Mouse (Mus musculus) CH12.LX (cell line): ENCODE results near the gene Foxe1. TPM values are rescaled to one million over a fixed set of nuclear protein-coding genes. Genes with fewer than 3 reads are reported as not detected.

Experiments
- DNase-seq: peaks from one replicate; pipeline ENCODE4 v3.0.0-alpha.2; 2013; ENCODE audit errors: extremely low read depth
- H3K27ac ChIP-seq: 2 replicates; pipeline ENCODE4 v1.5.1; 2012; ENCODE audit warnings: low read depth, mild to moderate bottlenecking, control low read depth, moderate library complexity; ENCODE audit not compliant: insufficient read depth
- H3K27me3 ChIP-seq: replicated peaks from 2 replicates; pipeline ENCODE3; 2012; ENCODE audit warnings: inconsistent platforms
- H3K36me3 ChIP-seq, 2 experiments: replicated peaks in 1 of 2; 2 replicates each; pipeline versions ENCODE3 to v1.6.1; 2012; ENCODE audit warnings: inconsistent platforms in 1 of 2, low read length in 1 of 2, mild to moderate bottlenecking in 1 of 2, mixed read lengths in 1 of 2, moderate library complexity in 1 of 2; ENCODE audit not compliant: control insufficient read depth in 1 of 2, insufficient read depth in 1 of 2
- H3K4me1 ChIP-seq, 2 experiments: 2 replicates each; pipeline ENCODE4 v1.6.1; 2012; ENCODE audit warnings: inconsistent platforms in 1 of 2, moderate library complexity in 1 of 2; ENCODE audit not compliant: insufficient read depth in 2 of 2, control insufficient read depth in 1 of 2
- H3K4me2 ChIP-seq: 2 replicates; pipeline ENCODE4 v1.6.1; 2012; ENCODE audit warnings: low read depth, mild to moderate bottlenecking, control low read depth; ENCODE audit not compliant: poor library complexity, insufficient read depth, severe bottlenecking
- H3K4me3 ChIP-seq, 3 experiments: fragments of 150-350 bp in 1 of 3; sonication (generic) in 1 of 3; replicated peaks in 1 of 3; 2 replicates each; pipeline versions ENCODE3 to v1.5.1; 2011 to 2012; ENCODE audit warnings: low read depth in 2 of 3, low read length in 2 of 3, mild to moderate bottlenecking in 2 of 3, moderate library complexity in 2 of 3, control low read depth in 1 of 3, improper control_type of control experiment in 1 of 3, inconsistent platforms in 1 of 3, mixed read lengths in 1 of 3; ENCODE audit not compliant: poor library complexity in 1 of 3
- H3K79me2 ChIP-seq: replicated peaks from 2 replicates; pipeline ENCODE4 v1.6.1; 2012; ENCODE audit warnings: mild to moderate bottlenecking, moderate library complexity; ENCODE audit not compliant: control insufficient read depth, poor library complexity, insufficient read depth, severe bottlenecking; ENCODE audit errors: extremely low read depth
- H3K9ac ChIP-seq: 2 replicates; pipeline ENCODE4 v1.6.1; 2012; ENCODE audit warnings: low read depth, mild to moderate bottlenecking, control low read depth, moderate library complexity; ENCODE audit not compliant: insufficient read depth
- H3K9me3 ChIP-seq: replicated peaks from 2 replicates; pipeline ENCODE3; 2012; ENCODE audit warnings: low read length, inconsistent platforms, mixed read lengths
- BHLHE40 ChIP-seq: IDR thresholded peaks from 2 replicates; pipeline ENCODE4 v1.6.1; 2011; ENCODE audit warnings: mild to moderate bottlenecking, low read depth, low read length, improper control_type of control experiment
- CHD2 ChIP-seq: IDR thresholded peaks from 2 replicates; pipeline ENCODE4 v1.6.1; 2011; ENCODE audit warnings: low read length, improper control_type of control experiment
- E2F4 ChIP-seq: IDR thresholded peaks from 2 replicates; pipeline ENCODE4 v1.6.1; 2011; ENCODE audit warnings: low read depth, low read length, improper control_type of control experiment; ENCODE audit not compliant: insufficient replicate concordance
- ELF1 ChIP-seq: IDR thresholded peaks from 2 replicates; pipeline ENCODE4 v1.6.1; 2014; ENCODE audit warnings: low read depth, mild to moderate bottlenecking, inconsistent platforms, low read length, improper control_type of control experiment
- EP300 ChIP-seq: IDR thresholded peaks from 2 replicates; pipeline ENCODE4 v1.6.1; 2011; ENCODE audit warnings: low read length, improper control_type of control experiment
- IRF4 ChIP-seq: IDR thresholded peaks from 2 replicates; pipeline ENCODE4 v1.6.1; 2014; ENCODE audit warnings: low read depth, mild to moderate bottlenecking, inconsistent platforms, low read length, improper control_type of control experiment
- JUN ChIP-seq: IDR thresholded peaks from 2 replicates; pipeline ENCODE4 v1.6.1; 2011; ENCODE audit warnings: low read depth, mild to moderate bottlenecking, low read length, improper control_type of control experiment, moderate library complexity; ENCODE audit not compliant: insufficient read depth
- JUND ChIP-seq: conservative IDR thresholded peaks from 2 replicates; pipeline ENCODE4 v1.6.1; 2011; ENCODE audit warnings: low read depth, low read length, improper control_type of control experiment
- KAT2A ChIP-seq: IDR thresholded peaks from 2 replicates; pipeline ENCODE4 v1.6.1; 2012; ENCODE audit warnings: low read length, improper control_type of control experiment, inconsistent platforms; ENCODE audit not compliant: insufficient replicate concordance
- MAFK ChIP-seq: IDR thresholded peaks from 2 replicates; pipeline ENCODE4 v1.6.1; 2011; ENCODE audit warnings: low read length, improper control_type of control experiment; ENCODE audit not compliant: insufficient replicate concordance
- MAX ChIP-seq: IDR thresholded peaks from 2 replicates; pipeline ENCODE4 v1.6.1; 2011; ENCODE audit warnings: low read length, improper control_type of control experiment
- MXI1 ChIP-seq: IDR thresholded peaks from 2 replicates; pipeline ENCODE4 v1.6.1; 2011; ENCODE audit warnings: mild to moderate bottlenecking, low read depth, low read length, improper control_type of control experiment
- MYC ChIP-seq: IDR thresholded peaks from 2 replicates; pipeline ENCODE4 v1.6.1; 2011; ENCODE audit warnings: low read depth, mild to moderate bottlenecking, improper control_type of control experiment, low read length
- NELFE ChIP-seq: IDR thresholded peaks from 2 replicates; pipeline ENCODE4 v1.6.1; 2011; ENCODE audit warnings: low read depth, low read length, improper control_type of control experiment
- NRF1 ChIP-seq: IDR thresholded peaks from 2 replicates; pipeline ENCODE4 v1.6.1; 2014; ENCODE audit warnings: low read depth, mild to moderate bottlenecking, inconsistent platforms, low read length, improper control_type of control experiment, moderate library complexity
- PAX5 ChIP-seq: IDR thresholded peaks from 2 replicates; pipeline ENCODE4 v1.6.1; 2012; ENCODE audit warnings: low read length, inconsistent platforms, mixed read lengths
- POLR2A ChIP-seq: IDR thresholded peaks from 2 replicates; pipeline ENCODE4 v1.6.1; 2011; ENCODE audit warnings: low read depth, mild to moderate bottlenecking, improper control_type of control experiment, low read length
- RAD21 ChIP-seq: IDR thresholded peaks from 2 replicates; pipeline ENCODE4 v1.6.1; 2011; ENCODE audit warnings: low read depth, mild to moderate bottlenecking, low read length, improper control_type of control experiment, moderate library complexity
- SIN3A ChIP-seq: IDR thresholded peaks from 2 replicates; pipeline ENCODE4 v1.6.1; 2012; ENCODE audit warnings: low read length, improper control_type of control experiment, inconsistent platforms
- UBTF ChIP-seq: IDR thresholded peaks from 2 replicates; pipeline ENCODE4 v1.6.1; 2012; ENCODE audit warnings: low read depth, mild to moderate bottlenecking, inconsistent platforms, low read length, improper control_type of control experiment, moderate library complexity
- ZKSCAN1 ChIP-seq: IDR thresholded peaks from 2 replicates; pipeline ENCODE4 v1.6.1; 2012; ENCODE audit warnings: low read depth, inconsistent platforms, low read length, improper control_type of control experiment, borderline replicate concordance
- ZMIZ1 ChIP-seq: IDR thresholded peaks from 2 replicates; pipeline ENCODE4 v1.6.1; 2012; ENCODE audit warnings: low read depth, mild to moderate bottlenecking, inconsistent platforms, low read length, improper control_type of control experiment
- ZNF384 ChIP-seq: IDR thresholded peaks from 2 replicates; pipeline ENCODE4 v1.6.1; 2012; ENCODE audit warnings: low read depth, low read length, improper control_type of control experiment, inconsistent platforms
- dilution Hi-C: fragments of 300-500 bp; cut with MboI; formaldehyde crosslinking; loops from 2 replicates; pipeline ENCODE4 v1.14.3; 2020; ENCODE audit warnings: low sequenced_read_pairs; ENCODE audit not compliant: extremely low pct_unique_long_range_greater_than_20kb, extremely low pct_ligation_motif_present
- in situ Hi-C: fragments of 300-500 bp; cut with MboI; formaldehyde crosslinking; loops from 3 replicates; pipeline ENCODE4 v1.14.3; 2019; ENCODE audit warnings: low sequenced_read_pairs, low pct_ligation_motif_present, low pct_unique_long_range_greater_than_20kb, mixed read lengths
- polyA plus RNA-seq: library from polyadenylated mRNA; unstranded; fragments of >175 nt; gene quantifications from 2 replicates; pipeline ENCODE4 v1.2.1, GENCODE M21; 2012; ENCODE audit warnings: low read depth; ENCODE audit not compliant: insufficient read length
- total RNA-seq, 2 experiments: library from RNA; depleted of rRNA; stranded (reverse); fragments of 300-350 nt in 1 of 2; fragments of >200 nt in 1 of 2; gene quantifications; 2 replicates each; pipeline ENCODE4 v1.2.3; 2012 to 2014

The Foxe1 gene
- total RNA-seq (2012; rRNA removed): not detected in 2 replicates
- not detected in 2 replicates for total RNA-seq (2014; rRNA removed)
- polyA plus RNA-seq: not detected in 2 replicates

DNA sequence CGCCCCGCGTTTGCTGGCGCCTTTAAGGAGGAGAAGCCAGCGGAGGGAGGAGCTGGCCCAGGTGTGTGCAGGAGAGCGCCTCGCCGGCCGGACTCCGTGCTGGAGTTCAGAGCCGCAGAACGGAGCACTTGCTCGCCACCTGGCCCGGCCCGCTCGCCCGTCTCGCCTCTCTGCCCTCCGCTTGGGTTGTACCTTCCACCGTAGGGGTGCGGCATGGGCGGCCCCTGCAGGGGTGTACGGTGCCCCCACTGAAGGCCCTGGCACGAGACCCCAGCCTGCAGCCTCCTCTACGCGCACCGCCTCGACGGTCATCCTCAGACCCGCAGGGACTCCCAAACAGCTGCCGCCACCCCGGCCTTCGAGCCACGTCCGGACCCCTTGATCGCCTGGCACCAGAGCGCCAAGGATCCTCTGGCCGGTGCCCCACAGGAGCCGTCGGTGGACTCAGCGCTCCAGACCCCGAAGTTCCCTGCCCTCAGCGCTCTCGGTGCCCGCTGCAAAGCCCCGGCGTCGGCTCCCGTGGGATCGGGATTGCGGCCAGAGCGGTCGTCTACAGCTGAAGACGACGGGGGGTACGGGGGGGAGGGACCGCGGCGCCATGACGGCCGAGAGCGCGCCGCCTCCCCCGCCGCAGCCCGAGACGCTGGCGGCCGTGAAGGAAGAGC is at the start of gene Foxe1:
TSS of gene Foxe1 (plus strand) at position 14 of the 665 bp plus-strand sequence.
- dilution Hi-C loops: no loop called here
- Histone ChIP-seq H3K79me2 (no peaks in the 10 kb centered on the region), H3K27ac (no peak within 1 kb of the TSS), H3K36me3 (no peaks in the 10 kb centered on the region), H3K27me3 (no peaks in the 10 kb centered on the region), H3K4me2 (no peak within 1 kb of the TSS), H3K4me3 (no peak within 1 kb of the TSS), H3K9ac (no peak within 1 kb of the TSS), H3K4me1 (no peaks in the 10 kb centered on the region), H3K9me3 (peaks cover 27% of the 10 kb centered on the region)
- in situ Hi-C loops: no loop called here
- TF ChIP-seq POLR2A: no peak
- no peak for TF ChIP-seq ZNF384
- no peak for TF ChIP-seq SIN3A
- no peak for TF ChIP-seq BHLHE40
- no peak for TF ChIP-seq IRF4
- no peak for TF ChIP-seq CHD2
- no peak for TF ChIP-seq RAD21
- no peak for TF ChIP-seq KAT2A
- no peak for TF ChIP-seq MXI1
- TF ChIP-seq UBTF: no peak
- no peak for TF ChIP-seq ELF1
- TF ChIP-seq JUND: no peak
- no peak for TF ChIP-seq NRF1
- TF ChIP-seq MAFK: no peak
- TF ChIP-seq NELFE: no peak
- TF ChIP-seq E2F4: no peak
- no peak for TF ChIP-seq ZMIZ1
- no peak for TF ChIP-seq EP300
- no peak for DNase-seq

GRCm38 (mm10) chr4:46304071-46304470 is 39.3 kb upstream of the Foxe1 start:
- in situ Hi-C loops (no loop called here), dilution Hi-C loops (no loop called here)
- Histone ChIP-seq H3K27me3 (peaks cover 41% of the 10 kb centered on the region), H3K9me3 (no peaks in the 10 kb centered on the region), H3K4me2 (peak overlapping the region; percentile 94), H3K4me1 (peaks cover 6 to 13% of the 10 kb centered on the region in 2 experiments; a peak in 3 of 4 replicates), H3K27ac (no peak overlapping the region), H3K79me2 (no peaks in the 10 kb centered on the region), H3K9ac (peak overlapping the region; percentile 91; the same call in 1 of the 2 replicates), H3K4me3 (no peak overlapping the region), H3K36me3 (no peaks in the 10 kb centered on the region)
- no peak for DNase-seq
- TF ChIP-seq ZKSCAN1: no peak
- no peak for TF ChIP-seq MAX
- TF ChIP-seq PAX5: no peak
- no peak for TF ChIP-seq NRF1
- no peak for TF ChIP-seq MYC
- no peak for TF ChIP-seq JUN
